Mouse (Mus musculus): ENCODE data around the gene Atxn7. TPM values are rescaled to one million over a fixed set of nuclear protein-coding genes. Genes with fewer than 3 reads are reported as not detected.

Atxn7 gene
- total and polyA plus RNA-seq, 3 experiments: 11.4 to 16.5 (median 12.5) TPM

DNA sequence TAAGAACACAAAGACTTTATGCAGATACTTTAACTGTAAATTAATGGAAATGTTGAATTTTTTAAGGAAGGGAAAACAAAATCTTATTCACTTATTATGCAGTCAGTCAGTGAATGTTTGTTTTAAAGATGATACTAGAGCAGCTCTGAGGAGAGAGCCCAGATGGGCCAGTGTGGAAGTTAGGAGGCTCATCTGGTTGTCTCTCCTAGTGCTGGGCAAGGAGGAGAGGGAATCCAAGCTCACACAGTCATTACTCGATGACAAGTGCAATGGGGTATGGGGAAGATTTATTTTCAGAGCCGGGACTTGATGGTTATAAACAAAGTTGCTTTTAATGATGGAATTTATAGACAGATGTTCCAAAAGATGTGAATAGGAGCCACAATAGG lies 143.7 kb downstream of the Atxn7 start:
- H3K4me3 ChIP-seq (ENCODE audit: low read depth, low read length): no peak overlapping the region
- peaks cover 63% of the 10 kb centered on the region for H3K36me3 ChIP-seq (replicated peaks)
- no peak for DNase-seq (ENCODE audit: low spot score)
- TF ChIP-seq GATA2 (IDR thresholded peaks at IDR 0.05; ENCODE audit: borderline replicate concordance, low read depth, low read length): no peak
- TF ChIP-seq GATA1 (IDR thresholded peaks at IDR 0.05; ENCODE audit: borderline replicate concordance, low read length): no peak
- no peak for TF ChIP-seq POLR2AphosphoS5 (IDR thresholded peaks at IDR 0.05; ENCODE audit: insufficient replicate concordance, low read depth, low read length)
- TF ChIP-seq CTCF (IDR thresholded peaks at IDR 0.05; ENCODE audit: low read depth, low read length): no peak
- TF ChIP-seq TAL1 (conservative IDR thresholded peaks at IDR 0.05; ENCODE audit: low read depth, low read length): no peak
- no peak for ATAC-seq (ENCODE audit: extremely low read depth, insufficient number of reproducible peaks, low FRiP score, poor library complexity, severe bottlenecking)
- H3K9me3 ChIP-seq (replicated peaks): no peaks in the 10 kb centered on the region
- H3K4me1 ChIP-seq (ENCODE audit: insufficient read depth, low read depth, low read length): peaks cover 6% of the 10 kb centered on the region; the same call in 1 of the 2 replicates
- no peaks in the 10 kb centered on the region for H3K27me3 ChIP-seq (ENCODE audit: insufficient read depth, low read length)

DNA sequence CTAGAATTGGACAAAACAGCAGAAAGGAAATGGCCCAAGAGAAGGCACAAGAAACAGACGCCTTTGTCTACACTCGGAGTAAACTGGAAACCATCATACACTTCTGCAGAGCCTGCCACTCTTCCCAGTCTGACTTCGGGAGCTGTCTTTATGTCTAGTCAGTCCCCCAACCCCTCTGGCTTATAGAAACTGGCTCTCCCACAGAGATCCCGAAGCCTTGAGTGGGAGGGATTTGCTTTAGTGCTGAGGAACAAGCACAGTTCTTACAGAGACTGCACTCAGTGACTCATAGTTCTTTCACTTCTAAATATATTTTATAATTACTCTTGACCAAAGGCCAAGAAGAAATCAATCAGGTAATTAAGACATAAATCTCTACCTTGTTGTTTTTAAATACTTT lies 149.5 kb downstream of the Atxn7 start:
- Histone ChIP-seq H3K4me1 (ENCODE audit: insufficient read depth, low read depth, low read length) (no peaks in the 10 kb centered on the region), H3K27me3 (ENCODE audit: insufficient read depth, low read length) (no peaks in the 10 kb centered on the region), H3K9me3 (replicated peaks) (no peaks in the 10 kb centered on the region), H3K4me3 (ENCODE audit: low read depth, low read length) (no peak overlapping the region), H3K36me3 (replicated peaks) (peaks cover 73% of the 10 kb centered on the region)
- DNase-seq (ENCODE audit: low spot score) (no peak), ATAC-seq (ENCODE audit: extremely low read depth, insufficient number of reproducible peaks, low FRiP score, poor library complexity, severe bottlenecking) (no peak; the same call in 1 of the 2 replicates)
- TF ChIP-seq CTCF (IDR thresholded peaks at IDR 0.05; ENCODE audit: low read depth, low read length) (no peak), TAL1 (conservative IDR thresholded peaks at IDR 0.05; ENCODE audit: low read depth, low read length) (no peak), GATA2 (IDR thresholded peaks at IDR 0.05; ENCODE audit: borderline replicate concordance, low read depth, low read length) (no peak), POLR2AphosphoS5 (IDR thresholded peaks at IDR 0.05; ENCODE audit: insufficient replicate concordance, low read depth, low read length) (no peak), GATA1 (IDR thresholded peaks at IDR 0.05; ENCODE audit: borderline replicate concordance, low read length) (no peak)

DNA sequence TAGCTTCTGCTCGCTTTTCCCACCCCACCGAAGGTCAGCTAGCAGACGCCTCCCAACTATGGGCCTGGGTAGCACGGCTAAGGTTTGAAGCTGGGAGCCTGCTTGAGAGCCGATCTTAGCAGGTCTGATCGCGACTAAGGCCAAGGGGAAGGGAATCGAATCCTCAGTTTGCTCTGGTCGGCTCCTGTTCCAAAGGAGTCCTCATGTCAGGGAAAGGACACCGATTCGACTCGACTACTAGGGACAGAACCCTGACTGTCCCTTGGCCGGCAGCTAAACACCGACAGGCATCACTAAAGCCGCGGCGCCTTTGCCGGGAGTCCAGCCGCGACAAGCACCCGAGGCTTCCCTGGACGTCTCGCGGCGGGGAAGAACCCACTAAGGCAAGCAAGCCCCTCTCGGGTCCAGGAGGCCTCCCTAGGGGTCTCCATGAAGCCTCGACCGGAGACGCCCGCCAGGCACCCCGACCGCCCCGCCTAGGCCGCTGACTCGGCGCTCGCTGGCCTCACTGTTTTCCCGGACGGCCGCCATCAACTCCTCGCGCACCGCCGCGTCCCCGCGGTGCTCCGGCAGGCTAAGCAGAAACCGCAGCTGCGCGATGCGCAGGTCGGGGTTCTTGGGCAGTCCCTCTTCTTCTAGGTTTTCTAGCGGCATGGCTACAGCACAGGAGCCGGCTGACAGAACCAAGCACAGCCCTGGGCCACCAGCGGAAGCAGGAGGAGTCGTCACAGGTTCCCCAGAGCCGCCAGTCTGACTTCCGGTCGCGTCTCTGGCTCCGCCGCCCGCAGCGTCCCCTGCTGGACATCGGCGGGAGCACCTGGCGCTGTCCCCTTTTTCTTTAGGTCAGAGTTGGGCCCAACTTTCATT lies 159.2 kb downstream of the Atxn7 start, which contains the start of gene Psmd6:
Psmd6 (minus strand) TSS at position 755 of the 867 bp plus-strand sequence.
- TF ChIP-seq CTCF (IDR thresholded peaks at IDR 0.05; ENCODE audit: low read depth, low read length) (peak; percentile 98), TAL1 (conservative IDR thresholded peaks at IDR 0.05; ENCODE audit: low read depth, low read length) (no peak)

More for the DNA sequence above, 159.2 kb downstream of the Atxn7 start, which contains the start of gene Psmd6:
- no peaks in the 10 kb centered on the region for H3K9me3 ChIP-seq (replicated peaks)
- H3K36me3 ChIP-seq (replicated peaks): peaks cover 39% of the 10 kb centered on the region
- DNase-seq (ENCODE audit: low spot score): peak; percentile 80
- peaks cover 7% of the 10 kb centered on the region for H3K27me3 ChIP-seq (ENCODE audit: insufficient read depth, low read length)
- peak; percentile 91 for ATAC-seq (ENCODE audit: extremely low read depth, insufficient number of reproducible peaks, low FRiP score, poor library complexity, severe bottlenecking)
- H3K4me3 ChIP-seq (ENCODE audit: low read depth, low read length): peak within 1 kb of the TSS; percentile 90
- peaks cover 19% of the 10 kb centered on the region for H3K4me1 ChIP-seq (ENCODE audit: insufficient read depth, low read depth, low read length)

Other genes with a start within 250 kb of the Atxn7 start
- gene Gm281, start 47.0 kb upstream of the Atxn7 start, total RNA-seq (2014; fragmentation: Nextera tagmentation): not detected in 2 replicates
- not detected in 2 replicates for gene Gm281, start 47.0 kb upstream of the Atxn7 start, total RNA-seq (2017)
- not detected in 2 replicates for gene Gm281, start 47.0 kb upstream of the Atxn7 start, polyA plus RNA-seq (2012)
- 109 and 115 TPM in 2 replicates for gene Thoc7, start 412 bp downstream of the Atxn7 start, total RNA-seq (2014; fragmentation: Nextera tagmentation)
- gene Thoc7, start 412 bp downstream of the Atxn7 start, total RNA-seq (2017): 228 and 232 TPM in 2 replicates
- 21.1 and 21.4 TPM in 2 replicates for gene Thoc7, start 412 bp downstream of the Atxn7 start, polyA plus RNA-seq (2012)
- 81.6 and 111 TPM in 2 replicates for gene Psmd6, start 159.5 kb downstream of the Atxn7 start, total RNA-seq (2014; fragmentation: Nextera tagmentation)
- gene Psmd6, start 159.5 kb downstream of the Atxn7 start, total RNA-seq (2017): 264 and 265 TPM in 2 replicates
- gene Psmd6, start 159.5 kb downstream of the Atxn7 start, polyA plus RNA-seq (2012): 77.1 and 83.0 TPM in 2 replicates
- not detected in 2 replicates for gene Olfr720, start 225.4 kb downstream of the Atxn7 start, total RNA-seq (2014; fragmentation: Nextera tagmentation)
- 0.06 and 0.11 TPM in 2 replicates for gene Olfr720, start 225.4 kb downstream of the Atxn7 start, total RNA-seq (2017)
- not detected in 2 replicates for gene Olfr720, start 225.4 kb downstream of the Atxn7 start, polyA plus RNA-seq (2012)

Measured in G1E (cell line).